Mouse (Mus musculus): ENCODE measurements around the gene Thoc5.
A peak's percentile ranks its signal among the peaks of the same experiment; 100 is the strongest.

Thoc5 gene

GRCm38 (mm10) chr11:4894848-4895816, at the start of gene Thoc5:
Gene Thoc5 (plus strand): TSS chr11:4895320.
- peak; percentile 55 to 83 for DNase-seq (ENCODE audit: low spot score in 2 of 2)

GRCm38 (mm10) chr11:4848483-4849248, 46.5 kb upstream of the Thoc5 start:
- DNase-seq (ENCODE audit: low spot score in 2 of 2), result peak in 1 of 2 experiments; percentile 14

GRCm38 (mm10) chr11:4849258-4849943, 45.7 kb upstream of the Thoc5 start, which contains the start of gene Nf2:
Gene Nf2 (minus strand): TSS chr11:4849536.
- DNase-seq (ENCODE audit: low spot score in 2 of 2), result peak; percentile 99

- DNase-seq (ENCODE audit: low spot score in 2 of 2), result no peak
These were observed 44.7 kb upstream of the Thoc5 start for GRCm38 (mm10) chr11:4850404-4850803.

- DNase-seq (ENCODE audit: low spot score in 2 of 2), result no peak
These were observed 42.1 kb upstream of the Thoc5 start for GRCm38 (mm10) chr11:4853021-4853420.

DNA sequence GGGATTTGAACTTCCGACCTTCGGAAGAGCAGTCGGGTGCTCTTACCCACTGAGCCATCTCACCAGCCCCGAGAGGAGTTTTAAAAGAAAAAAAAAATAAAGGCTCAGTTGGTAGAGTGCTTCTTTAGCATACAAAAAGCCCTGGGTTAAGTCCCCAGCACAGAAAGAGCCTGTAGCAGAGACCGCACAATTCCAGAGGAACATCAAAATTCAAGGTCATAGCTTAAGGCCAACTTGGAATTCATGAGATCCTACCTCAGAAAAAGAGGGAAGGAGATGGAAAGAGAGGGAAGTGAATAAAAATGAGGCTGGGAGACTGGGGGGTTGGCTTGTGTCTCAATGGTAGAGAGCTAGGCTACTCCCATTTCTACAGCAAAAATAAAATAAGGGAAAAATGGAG, 40.9 kb upstream of the Thoc5 start:
- no peak for DNase-seq (ENCODE audit: low spot score in 2 of 2)

GRCm38 (mm10) chr11:4858416-4858815, 36.7 kb upstream of the Thoc5 start:
- DNase-seq (ENCODE audit: low spot score in 2 of 2), result no peak

GRCm38 (mm10) chr11:4860986-4861385, 34.1 kb upstream of the Thoc5 start:
- DNase-seq (ENCODE audit: low spot score in 2 of 2), result no peak

DNA sequence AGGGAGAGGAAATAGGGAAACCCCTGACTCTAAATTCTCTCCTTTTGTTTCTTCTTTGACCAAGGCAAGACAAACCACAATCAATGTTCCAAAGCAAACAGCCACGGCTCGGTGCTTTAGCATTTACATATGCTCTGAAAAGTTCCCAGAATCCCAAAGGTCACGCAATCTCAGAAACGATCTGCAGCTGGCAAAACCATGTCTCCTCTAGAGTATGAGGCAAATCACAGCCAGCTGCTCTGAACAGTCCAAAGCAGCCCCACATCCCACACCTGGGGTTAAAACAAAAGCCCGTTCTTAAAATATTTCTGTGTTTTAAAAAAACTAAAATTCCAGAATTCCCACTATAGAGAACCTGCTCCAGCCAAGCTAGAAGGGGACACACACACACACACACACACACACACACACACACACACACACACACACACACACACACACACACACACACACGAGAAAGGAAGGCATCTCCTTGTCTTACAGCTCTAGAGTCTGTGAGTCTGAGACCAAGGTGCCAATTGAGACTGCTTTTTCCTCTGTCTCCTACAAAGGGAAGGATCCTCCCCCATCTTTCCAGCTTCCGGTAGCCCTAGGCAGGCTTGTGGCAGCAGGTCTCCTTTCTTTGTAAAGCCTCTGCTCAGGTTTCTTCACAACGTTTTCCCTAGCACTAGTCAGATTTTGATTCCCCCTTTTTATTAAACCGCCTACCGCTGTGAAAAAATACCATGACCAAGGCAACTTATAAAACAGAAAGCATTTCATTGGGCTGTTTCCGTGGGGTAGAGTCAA, 33.1 kb upstream of the Thoc5 start:
- DNase-seq (ENCODE audit: low spot score in 2 of 2), result no peak

DNA sequence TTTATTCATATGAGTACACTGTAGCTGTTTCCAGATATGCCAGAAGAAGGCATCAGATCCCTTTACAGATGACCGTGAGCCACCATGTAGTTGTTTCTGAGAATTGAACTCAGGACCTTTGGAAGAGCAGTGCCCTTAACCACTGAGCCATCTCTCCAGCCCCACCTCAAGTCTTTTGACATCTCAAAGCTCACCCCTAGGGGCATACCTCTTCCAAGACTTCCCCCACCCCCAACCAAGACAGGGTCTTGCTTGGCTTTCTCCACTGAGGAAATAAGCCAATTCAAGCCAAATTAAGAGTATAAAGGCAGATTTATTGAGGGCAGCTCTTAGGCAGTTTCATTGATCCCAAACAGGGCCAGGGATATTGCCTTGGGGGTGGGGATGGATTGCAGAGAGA, 32.4 kb upstream of the Thoc5 start:
- no peak for DNase-seq (ENCODE audit: low spot score in 2 of 2)

- DNase-seq (ENCODE audit: low spot score in 2 of 2), result peak in 1 of 2 experiments; percentile 63
These were observed 29.4 kb upstream of the Thoc5 start for GRCm38 (mm10) chr11:4865645-4866251.

DNA sequence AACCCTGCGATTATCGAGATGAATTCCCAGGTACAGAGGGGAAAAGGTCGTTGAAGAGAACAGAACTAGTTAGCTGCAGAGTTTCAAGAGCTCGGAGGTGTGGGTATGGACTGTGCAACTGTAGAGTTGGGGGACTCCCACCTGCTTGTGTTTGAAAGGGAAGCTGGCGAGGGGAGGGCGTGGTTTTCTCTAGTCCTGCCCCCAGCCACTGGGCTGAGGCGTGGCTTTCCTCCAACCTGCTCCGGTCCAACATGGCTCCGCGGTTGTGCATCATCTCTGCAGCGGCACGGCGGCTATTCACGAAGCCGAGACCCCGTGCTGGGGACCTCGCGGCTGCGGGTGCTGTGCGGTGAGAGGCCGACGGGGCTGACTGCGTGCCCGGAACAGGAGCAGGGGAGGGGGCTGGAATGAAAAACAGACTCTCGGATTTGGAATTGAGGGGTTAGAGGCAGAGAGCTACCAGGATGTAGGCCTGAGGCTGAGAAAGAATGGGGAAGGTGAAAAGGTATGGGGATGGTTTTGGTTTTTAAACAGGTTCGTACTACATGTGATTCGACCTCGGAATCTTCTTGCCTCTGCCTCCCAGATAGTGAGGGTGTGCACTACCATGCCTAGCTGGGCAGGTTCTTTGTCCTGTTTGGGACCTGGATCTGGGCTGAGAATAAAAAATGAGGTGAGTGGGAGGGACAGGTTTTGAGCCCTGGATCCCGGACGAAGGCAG, 21.2 kb upstream of the Thoc5 start, which contains the start of gene Nipsnap1:
Nipsnap1 (plus strand) TSS at position 197 of the 721 bp plus-strand sequence.
- peak in 1 of 2 experiments; percentile 83 for DNase-seq (ENCODE audit: low spot score in 2 of 2)

DNA sequence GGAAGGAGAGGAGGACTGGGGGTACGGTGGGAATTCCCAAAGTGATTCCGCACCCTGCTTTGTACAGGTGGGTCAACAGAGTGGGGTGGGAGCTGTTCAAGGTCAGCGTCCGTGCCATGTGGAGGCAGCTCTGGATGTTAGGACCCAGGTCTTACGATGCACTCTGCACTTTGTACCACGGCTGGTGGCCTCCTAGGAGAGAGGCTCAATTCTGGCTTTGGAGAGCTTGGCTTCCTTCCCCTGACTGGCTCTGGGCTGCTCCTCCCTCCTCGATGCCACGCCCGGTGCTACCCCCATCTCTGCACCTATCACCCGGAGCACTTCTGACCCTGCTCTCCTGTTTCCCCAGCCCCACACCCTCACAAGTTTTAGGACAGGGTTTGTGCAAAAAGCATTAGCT, 20.6 kb upstream of the Thoc5 start:
- no peak for DNase-seq (ENCODE audit: low spot score in 2 of 2)

GRCm38 (mm10) chr11:4881087-4881486, 14.0 kb upstream of the Thoc5 start:
- no peak for DNase-seq (ENCODE audit: low spot score in 2 of 2)

DNA sequence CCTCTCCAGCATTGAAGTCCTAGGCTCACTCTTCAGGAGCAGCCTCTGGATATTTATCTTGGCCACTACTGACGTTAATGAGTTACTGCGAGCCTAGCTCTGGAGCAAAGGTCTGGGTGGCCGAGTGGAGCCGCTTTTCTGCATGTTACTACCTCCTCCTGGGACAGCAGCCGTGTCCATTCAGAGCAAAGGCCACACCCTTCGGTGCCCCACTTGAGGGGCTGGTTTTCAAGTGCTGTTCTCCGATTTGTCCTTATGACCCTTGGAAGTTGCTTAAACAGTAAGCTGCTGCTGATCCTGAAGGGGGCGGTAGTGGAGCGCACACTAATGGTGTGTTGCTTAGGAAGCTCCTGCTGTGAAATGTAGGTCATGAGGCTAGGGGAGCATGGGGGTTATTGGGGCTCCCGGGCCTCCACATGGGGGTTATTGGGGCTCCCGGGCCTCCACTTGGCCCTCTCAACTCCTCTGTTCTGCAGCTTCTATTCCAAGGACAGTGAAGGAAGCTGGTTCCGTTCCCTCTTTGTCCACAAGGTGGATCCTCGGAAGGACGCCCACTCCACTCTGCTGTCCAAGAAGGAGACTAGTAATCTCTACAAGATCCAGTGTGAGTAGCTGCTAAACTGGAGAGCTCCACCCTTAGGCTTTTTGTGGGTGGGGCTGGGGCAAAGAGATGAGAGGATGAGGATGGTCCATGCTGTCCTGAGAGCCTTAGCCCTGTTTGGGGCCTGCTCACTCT, 12.1 kb upstream of the Thoc5 start:
- peak in 1 of 2 experiments; percentile 12 for DNase-seq (ENCODE audit: low spot score in 2 of 2)

- peak in 1 of 2 experiments; percentile 48 for DNase-seq (ENCODE audit: low spot score in 2 of 2)
These were observed 9.7 kb upstream of the Thoc5 start for GRCm38 (mm10) chr11:4885385-4885903.

DNA sequence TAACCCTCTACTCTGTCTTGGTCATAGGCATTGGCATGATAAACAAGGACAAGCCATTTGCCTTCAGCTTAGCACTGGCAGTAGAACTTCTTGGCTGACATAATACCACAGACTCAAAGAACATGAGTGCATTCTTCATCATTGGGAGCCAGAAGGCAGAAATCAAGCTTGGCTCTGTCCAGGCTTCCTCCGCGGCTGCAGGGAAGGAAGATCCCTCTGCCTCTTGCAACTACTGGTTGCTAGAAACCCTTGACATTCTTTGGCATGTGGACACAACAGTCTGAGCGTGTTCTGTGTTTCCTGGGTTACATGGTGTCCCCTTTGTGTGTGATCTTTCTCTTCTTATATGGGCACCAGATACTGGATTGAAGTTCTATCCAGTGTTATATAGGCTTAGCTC, 8.1 kb upstream of the Thoc5 start:
- no peak for DNase-seq (ENCODE audit: low spot score in 2 of 2)

DNA sequence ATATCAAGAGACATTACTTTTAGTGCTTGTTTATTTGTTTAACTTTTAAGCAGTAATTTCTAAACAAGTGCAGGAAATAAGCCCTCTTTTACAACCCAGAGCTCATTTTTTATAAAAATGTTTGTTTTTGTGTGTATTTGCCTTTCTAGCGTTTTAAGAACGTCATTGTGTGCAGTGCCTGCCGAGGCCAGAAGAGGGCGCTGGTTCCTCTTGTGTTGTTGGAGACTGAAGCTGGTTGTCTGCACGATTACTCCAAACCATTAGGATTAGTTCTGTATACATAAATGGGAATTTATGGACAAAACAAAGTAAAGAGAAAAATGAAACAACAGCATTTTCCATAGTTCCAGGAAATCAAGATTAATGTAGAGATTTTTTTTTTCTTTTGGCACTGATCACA, 5.3 kb downstream of the Thoc5 start:
- DNase-seq (ENCODE audit: low spot score in 2 of 2), result no peak

DNA sequence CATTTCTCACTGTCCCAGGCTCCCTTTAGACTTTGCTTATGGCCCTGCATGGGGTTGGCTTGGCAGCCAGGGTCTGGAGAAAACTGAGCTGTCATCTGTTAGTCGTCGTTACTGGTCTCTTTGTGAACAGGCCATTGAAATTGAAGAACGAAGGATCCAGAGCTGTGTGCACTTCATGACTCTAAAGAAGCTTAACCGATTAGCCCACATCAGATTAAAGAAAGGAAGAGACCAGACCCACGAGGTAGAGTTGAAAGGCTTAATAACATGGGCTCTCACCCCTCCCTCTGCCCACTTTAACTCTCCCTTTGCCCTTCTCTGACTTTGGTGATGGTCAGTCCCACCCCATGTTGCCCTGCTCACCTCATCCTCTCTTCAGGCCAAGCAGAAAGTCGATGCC, 6.8 kb downstream of the Thoc5 start:
- no peak for DNase-seq (ENCODE audit: low spot score in 2 of 2)

All from left cerebral cortex, adult 9 months (tissue).